Mouse (Mus musculus) neural tube, embryonic 14.5 days (tissue): ENCODE results near the gene Map3k13. TPM values are rescaled to one million over a fixed set of nuclear protein-coding genes. Genes with fewer than 3 reads are reported as not detected.

Experiments
- ATAC-seq: fragments of 200-750 bp; cut with Nextera tagmentation; 2 replicates; pipeline ENCODE4 v1.8.0; 2017; ENCODE audit warnings: low read depth, mild to moderate bottlenecking, moderate TSS enrichment, moderate library complexity
- H3K27ac ChIP-seq: fragments of 300-500 bp; sonication (generic); 2 replicates; pipeline ENCODE4 v1.5.1; 2014; ENCODE audit warnings: low read depth, mild to moderate bottlenecking, control low read depth, low read length, moderate library complexity, mixed read lengths
- H3K27me3 ChIP-seq: fragments of 300-500 bp; sonication (generic); 2 replicates; pipeline ENCODE4 v1.6.1; 2014; ENCODE audit warnings: low read length; ENCODE audit not compliant: control insufficient read depth, insufficient read depth
- H3K36me3 ChIP-seq: fragments of 300-500 bp; sonication (generic); 2 replicates; pipeline ENCODE4 v1.6.1; 2014; ENCODE audit warnings: low read length, mixed read lengths; ENCODE audit not compliant: control insufficient read depth, insufficient read depth
- H3K4me1 ChIP-seq: fragments of 300-500 bp; sonication (generic); 2 replicates; pipeline ENCODE4 v1.6.1; 2014; ENCODE audit warnings: low read length; ENCODE audit not compliant: control insufficient read depth, insufficient read depth
- H3K4me2 ChIP-seq: fragments of 300-500 bp; sonication (generic); 2 replicates; pipeline ENCODE4 v1.6.1; 2014; ENCODE audit warnings: mild to moderate bottlenecking, low read depth, low read length, control low read depth
- H3K4me3 ChIP-seq: fragments of 300-500 bp; sonication (generic); 2 replicates; pipeline ENCODE4 v1.5.1; 2014; ENCODE audit warnings: low read depth, low read length, control low read depth, mixed read lengths
- H3K9ac ChIP-seq: fragments of 300-500 bp; sonication (generic); replicated peaks from 2 replicates; pipeline ENCODE4 v1.6.1; 2014; ENCODE audit warnings: low read depth, mild to moderate bottlenecking, control low read depth, low read length, mixed read lengths
- H3K9me3 ChIP-seq: fragments of 300-500 bp; sonication (generic); 2 replicates; pipeline ENCODE4 v1.6.1; 2016; ENCODE audit warnings: low read length; ENCODE audit not compliant: control insufficient read depth
- WGBS: fragments of 180-500 bp; shearing (Covaris S2); extraction: QIAGEN DNeasy Blood & Tissue Kit; methylation state at CpG from one replicate; pipeline ENCODE4 v1.1.7; 2014; 5-methylcytosine and 5-hydroxymethylcytosine counted together
- polyA plus RNA-seq: library from polyadenylated mRNA; unstranded; fragments of >200 nt; fragmentation: Nextera tagmentation; extraction: Ambion mirVana; gene quantifications from 2 replicates; pipeline ENCODE4 v1.2.1, GENCODE M21; 2014

Map3k13 gene
- polyA plus RNA-seq, 1 experiment from 2014 or later: 10.7 TPM

DNA sequence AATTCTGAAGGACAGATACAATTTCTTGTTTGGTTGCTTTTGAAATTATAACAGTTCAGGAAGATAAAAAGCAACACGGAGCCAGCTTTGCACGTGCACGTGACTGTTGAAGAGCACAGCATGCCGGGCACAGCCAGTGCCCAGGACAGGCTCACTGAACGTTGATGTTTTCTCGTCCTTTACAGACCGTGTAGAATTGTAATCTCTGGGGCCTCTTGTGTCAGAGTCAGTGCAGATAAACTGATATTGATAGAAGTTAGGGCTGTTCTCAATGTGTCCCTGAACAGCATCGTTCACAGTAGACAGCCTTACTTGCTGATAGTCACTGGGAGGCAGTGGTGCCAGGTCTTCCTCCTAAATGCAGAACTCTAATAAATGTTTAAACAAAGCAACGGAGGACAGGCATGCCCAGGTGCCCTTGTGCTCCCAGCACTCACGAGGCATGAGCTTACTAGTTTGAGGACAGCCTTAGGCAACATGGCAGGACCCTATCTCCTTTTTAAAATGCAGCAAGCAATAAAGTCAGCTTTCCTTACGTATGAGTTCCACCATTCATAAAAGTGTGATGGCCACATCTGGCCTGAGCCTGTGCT is 71.9 kb downstream of the Map3k13 start:
- no peak overlapping the region for H3K4me3 ChIP-seq
- 28% methylated on average over 11 of the region's 11 CpGs for WGBS
- no peaks in the 10 kb centered on the region for H3K9me3 ChIP-seq
- H3K4me1 ChIP-seq: peaks cover 45% of the 10 kb centered on the region
- no peak overlapping the region for H3K9ac ChIP-seq
- H3K36me3 ChIP-seq: no peaks in the 10 kb centered on the region
- no peaks in the 10 kb centered on the region for H3K27me3 ChIP-seq
- peak; percentile 62; the same call in 1 of the 2 replicates for ATAC-seq
- peak overlapping the region; percentile 65; the same call in 1 of the 2 replicates for H3K27ac ChIP-seq
- peak overlapping the region; percentile 23; the same call in 1 of the 2 replicates for H3K4me2 ChIP-seq

DNA sequence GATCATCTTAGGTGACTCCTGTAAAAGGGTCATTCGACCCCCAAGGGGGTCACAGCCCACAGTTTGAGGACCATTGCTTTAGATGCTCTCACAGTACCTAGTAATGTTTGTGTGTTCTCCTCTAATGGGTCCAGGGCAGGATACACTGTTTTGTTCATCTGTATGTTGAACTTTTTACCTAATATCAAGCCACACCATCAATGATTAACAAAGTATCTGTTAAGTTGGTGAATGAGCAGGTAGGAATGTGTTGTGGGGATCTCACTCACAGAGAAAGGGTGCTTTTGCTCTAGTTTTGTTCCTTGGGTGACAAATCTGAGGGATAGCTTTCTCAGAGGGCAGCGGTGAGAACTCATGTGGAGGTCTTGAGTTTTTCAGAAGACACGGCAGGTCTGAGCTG is 73.6 kb downstream of the Map3k13 start:
- 81% methylated on average over 3 of the region's 3 CpGs for WGBS
- H3K27me3 ChIP-seq: no peaks in the 10 kb centered on the region
- no peaks in the 10 kb centered on the region for H3K36me3 ChIP-seq
- no peak overlapping the region for H3K4me2 ChIP-seq
- peaks cover 45% of the 10 kb centered on the region for H3K4me1 ChIP-seq
- H3K4me3 ChIP-seq: no peak overlapping the region
- ATAC-seq: no peak
- no peak overlapping the region for H3K9ac ChIP-seq
- no peak overlapping the region for H3K27ac ChIP-seq
- no peaks in the 10 kb centered on the region for H3K9me3 ChIP-seq

DNA sequence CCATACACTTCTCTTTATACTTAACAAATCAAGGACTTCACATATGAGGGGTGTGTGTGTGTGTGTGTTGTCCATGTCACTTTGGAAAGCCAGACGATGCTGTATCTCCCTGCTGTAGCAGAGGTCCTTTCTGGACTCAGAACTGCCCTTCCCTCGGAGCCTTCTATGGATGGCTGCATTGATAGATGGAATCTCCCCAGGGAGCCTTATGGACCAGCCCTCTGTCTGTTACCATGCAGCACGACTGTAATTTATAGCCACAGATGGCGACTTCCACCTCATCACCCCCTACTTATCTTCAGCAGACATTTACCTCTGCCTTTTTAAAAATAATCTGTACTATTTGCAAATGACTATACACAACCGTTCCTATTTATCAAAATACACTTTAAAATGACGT is 74.5 kb downstream of the Map3k13 start:
- Histone ChIP-seq H3K36me3 (no peaks in the 10 kb centered on the region), H3K4me1 (peaks cover 45% of the 10 kb centered on the region), H3K9me3 (no peaks in the 10 kb centered on the region), H3K27ac (peak overlapping the region; percentile 60; the same call in 1 of the 2 replicates), H3K27me3 (no peaks in the 10 kb centered on the region), H3K4me2 (no peak overlapping the region), H3K9ac (no peak overlapping the region), H3K4me3 (no peak overlapping the region)
- 22% methylated on average over 6 of the region's 6 CpGs for WGBS
- no peak; the same call in 1 of the 2 replicates for ATAC-seq

DNA sequence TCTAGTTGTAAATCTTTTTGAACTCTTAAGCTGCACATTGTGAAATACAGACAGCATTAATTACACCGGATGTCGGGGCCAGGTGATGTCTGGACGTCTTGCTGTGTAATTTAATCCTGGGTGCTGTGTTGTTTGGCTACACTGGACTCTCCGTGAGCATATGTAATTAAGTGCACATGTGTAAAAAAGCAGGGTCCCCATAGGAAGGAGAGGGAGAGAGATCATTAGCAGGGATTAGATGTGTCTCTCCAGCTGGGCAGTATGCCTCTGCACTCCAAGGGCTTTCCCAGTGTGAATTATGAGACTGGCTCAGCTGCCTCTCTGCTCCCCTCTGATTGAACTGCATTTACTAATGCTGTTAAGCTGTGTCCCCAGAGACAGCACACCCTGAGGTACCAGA is 75.7 kb downstream of the Map3k13 start:
- H3K36me3 ChIP-seq: no peaks in the 10 kb centered on the region
- peak overlapping the region; percentile 2; the same call in 1 of the 2 replicates for H3K27ac ChIP-seq
- H3K4me1 ChIP-seq: peaks cover 45% of the 10 kb centered on the region
- peak; percentile 84 for ATAC-seq
- no peak overlapping the region for H3K9ac ChIP-seq
- no peak overlapping the region for H3K4me3 ChIP-seq
- H3K9me3 ChIP-seq: no peaks in the 10 kb centered on the region
- 15% methylated on average over 4 of the region's 4 CpGs for WGBS
- no peak overlapping the region for H3K4me2 ChIP-seq
- no peaks in the 10 kb centered on the region for H3K27me3 ChIP-seq

DNA sequence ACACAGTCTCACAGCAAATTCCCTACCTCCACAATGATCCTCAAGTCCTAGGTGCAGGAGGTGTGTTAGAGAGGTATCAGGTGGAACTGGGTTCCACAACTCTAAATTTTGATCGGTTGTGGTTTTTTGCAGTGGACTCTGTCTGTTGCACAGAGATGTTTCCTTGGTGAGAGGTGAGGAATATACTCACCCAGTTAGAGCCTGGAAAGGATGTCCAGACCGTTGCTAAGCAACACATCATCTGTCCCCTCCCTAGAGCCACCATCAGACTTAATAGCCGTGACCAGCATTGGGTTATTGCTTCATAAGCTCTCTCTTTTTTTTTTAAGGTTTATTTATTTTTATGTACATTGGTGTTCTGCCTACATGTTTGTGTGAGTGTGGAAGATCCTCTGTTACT is 83.6 kb downstream of the Map3k13 start:
- no peak overlapping the region for H3K4me3 ChIP-seq
- peak overlapping the region; percentile 52; the same call in 1 of the 2 replicates for H3K27ac ChIP-seq
- no peak overlapping the region for H3K9ac ChIP-seq
- H3K4me2 ChIP-seq: no peak overlapping the region
- H3K4me1 ChIP-seq: peaks cover 32% of the 10 kb centered on the region
- no peaks in the 10 kb centered on the region for H3K9me3 ChIP-seq
- 64% methylated on average over 3 of the region's 3 CpGs for WGBS
- H3K27me3 ChIP-seq: no peaks in the 10 kb centered on the region
- ATAC-seq: no peak
- H3K36me3 ChIP-seq: no peaks in the 10 kb centered on the region

DNA sequence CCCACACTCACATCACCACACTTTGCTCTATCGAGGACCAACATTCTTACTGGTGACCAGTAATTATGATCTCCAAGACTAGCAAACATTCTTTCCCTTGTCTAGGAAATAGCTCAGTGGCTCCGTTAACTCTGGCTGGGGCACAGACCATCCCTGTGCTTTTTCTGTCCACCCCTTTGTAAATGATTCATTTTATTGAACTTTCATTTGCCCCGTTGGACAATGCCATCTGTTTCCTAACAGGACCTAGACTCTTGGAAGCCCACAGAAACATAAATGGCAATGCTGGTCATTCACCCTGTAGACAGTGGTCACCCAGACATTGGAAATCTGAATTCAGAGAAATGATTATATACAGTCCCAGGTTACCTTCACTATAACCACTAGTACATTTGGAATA is 84.7 kb downstream of the Map3k13 start:
- no peak for ATAC-seq
- H3K36me3 ChIP-seq: no peaks in the 10 kb centered on the region
- no peaks in the 10 kb centered on the region for H3K9me3 ChIP-seq
- H3K4me2 ChIP-seq: no peak overlapping the region
- H3K27me3 ChIP-seq: no peaks in the 10 kb centered on the region
- H3K4me3 ChIP-seq: no peak overlapping the region
- H3K9ac ChIP-seq: no peak overlapping the region
- 68% methylated on average over 3 of the region's 3 CpGs for WGBS
- peaks cover 32% of the 10 kb centered on the region for H3K4me1 ChIP-seq
- H3K27ac ChIP-seq: peak overlapping the region; percentile 39; the same call in 1 of the 2 replicates

DNA sequence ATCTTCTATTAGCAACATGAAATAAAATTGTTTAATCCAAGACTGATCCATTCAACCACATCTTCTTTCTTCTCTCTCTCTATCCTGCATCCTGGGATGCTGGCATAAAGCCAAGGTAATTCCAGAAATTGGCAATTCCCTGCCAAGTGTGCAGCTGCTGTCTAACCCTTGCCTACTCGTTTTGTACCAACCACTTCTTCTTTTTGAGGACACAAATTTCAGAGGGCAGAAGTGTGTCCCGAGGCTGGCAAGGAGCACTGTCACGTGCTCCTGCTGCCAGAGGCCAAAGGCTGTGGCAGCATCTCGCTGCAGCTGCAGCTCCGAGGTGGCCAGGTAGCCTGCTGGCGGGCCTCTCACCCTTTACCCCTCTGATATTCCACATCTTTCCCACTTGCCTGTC is 87.0 kb downstream of the Map3k13 start:
- Histone ChIP-seq H3K4me2 (no peak overlapping the region), H3K4me1 (peaks cover 32% of the 10 kb centered on the region), H3K4me3 (no peak overlapping the region), H3K9ac (no peak overlapping the region), H3K9me3 (no peaks in the 10 kb centered on the region), H3K27me3 (no peaks in the 10 kb centered on the region), H3K27ac (peak overlapping the region; percentile 83), H3K36me3 (no peaks in the 10 kb centered on the region)
- ATAC-seq: peak; percentile 75
- 19% methylated on average over 6 of the region's 6 CpGs for WGBS

DNA sequence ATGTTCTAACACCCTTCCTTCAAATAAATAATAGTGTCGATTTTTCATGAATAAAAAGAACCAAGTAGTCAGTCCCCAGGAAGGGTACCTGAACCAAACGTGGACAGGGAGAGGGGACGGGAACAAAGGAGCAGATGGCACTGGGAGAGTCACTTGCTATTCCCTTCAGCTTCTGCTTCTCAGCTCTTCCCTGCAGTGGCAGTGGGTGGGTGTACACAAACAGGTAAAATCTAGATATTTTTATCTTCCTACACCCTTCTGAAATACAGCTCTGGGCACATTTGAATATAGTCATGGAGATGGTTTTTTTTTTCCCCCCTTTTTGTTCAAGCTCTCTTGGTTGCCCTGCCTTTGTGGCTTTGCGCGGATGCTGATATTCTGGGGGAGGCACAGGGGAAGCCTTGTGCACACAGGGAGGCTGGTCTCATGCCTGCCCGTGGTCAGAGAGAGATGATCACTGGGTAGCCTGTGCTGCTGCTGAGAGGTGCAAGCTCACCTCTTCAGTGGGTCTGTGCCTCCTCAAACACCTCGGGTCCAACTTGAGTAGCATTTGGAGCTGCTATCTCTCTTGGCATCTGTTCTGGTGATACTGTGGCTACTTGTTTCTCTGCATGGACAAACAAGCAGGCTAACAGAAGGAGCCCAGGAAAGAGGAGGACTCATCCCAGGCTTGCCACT is 87.6 kb downstream of the Map3k13 start:
- no peak overlapping the region for H3K4me3 ChIP-seq
- 47% methylated on average over 7 of the region's 7 CpGs for WGBS
- 0 out of 2 replicates have a peak overlapping the region, but pooled peaks have one; percentile 3 for H3K9ac ChIP-seq
- peaks cover 32% of the 10 kb centered on the region for H3K4me1 ChIP-seq
- no peak overlapping the region for H3K4me2 ChIP-seq
- H3K27ac ChIP-seq: peak overlapping the region; percentile 83
- no peaks in the 10 kb centered on the region for H3K27me3 ChIP-seq
- no peaks in the 10 kb centered on the region for H3K36me3 ChIP-seq
- 0 out of 2 replicates have a peak, but pooled peaks have one; percentile 9 for ATAC-seq
- no peaks in the 10 kb centered on the region for H3K9me3 ChIP-seq

DNA sequence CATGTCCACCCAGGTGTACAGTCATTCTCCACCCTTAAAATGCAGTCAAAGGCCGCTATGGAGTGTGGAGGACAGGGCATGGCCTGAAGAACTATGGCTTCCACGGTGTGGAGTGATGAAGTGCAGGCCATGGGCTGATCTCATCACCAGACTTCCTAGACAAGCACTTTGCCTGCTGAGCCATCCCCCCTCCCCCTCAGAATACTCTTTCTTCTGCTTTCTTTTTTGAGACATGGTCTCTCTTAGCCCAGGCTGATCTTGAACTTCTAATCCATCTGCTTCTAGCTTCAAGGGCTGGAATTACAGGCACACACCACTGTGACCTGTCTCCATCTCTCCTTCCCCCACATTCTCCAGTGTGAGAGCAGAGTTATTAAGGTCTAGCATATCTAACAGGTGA is 93.5 kb downstream of the Map3k13 start:
- Histone ChIP-seq H3K27ac (no peak overlapping the region), H3K4me1 (no peaks in the 10 kb centered on the region), H3K9ac (no peak overlapping the region), H3K4me2 (no peak overlapping the region), H3K4me3 (no peak overlapping the region), H3K36me3 (no peaks in the 10 kb centered on the region), H3K9me3 (no peaks in the 10 kb centered on the region), H3K27me3 (no peaks in the 10 kb centered on the region)
- WGBS: 88% methylated on average over 2 of the region's 2 CpGs
- no peak for ATAC-seq
